Mouse (Mus musculus) liver, postnatal 0 days (tissue): ENCODE data around the gene Ppp1r27. TPM values are rescaled to one million over a fixed set of nuclear protein-coding genes. Genes with fewer than 3 reads are reported as not detected.

Source experiments
- ATAC-seq: fragments of 200-750 bp; cut with Nextera tagmentation; 2 replicates; pipeline ENCODE4 v1.8.0; 2017; ENCODE audit warnings: mild to moderate bottlenecking, moderate library complexity
- DNase-seq: peaks from one replicate; pipeline ENCODE4 v3.0.0-alpha.2; 2016
- H3K27ac ChIP-seq: fragments of 300-500 bp; sonication (generic); 2 replicates; pipeline ENCODE4 v1.5.1; 2014; ENCODE audit warnings: antibody characterized with exemption, moderate library complexity, mild to moderate bottlenecking, low read depth
- H3K27me3 ChIP-seq: fragments of 300-500 bp; sonication (generic); 2 replicates; pipeline ENCODE4 v1.6.1; 2014; ENCODE audit warnings: low read length, control low read depth, mixed read lengths; ENCODE audit not compliant: insufficient read depth
- H3K36me3 ChIP-seq: fragments of 300-500 bp; sonication (generic); replicated peaks from 2 replicates; pipeline ENCODE4 v1.6.1; 2014; ENCODE audit warnings: mild to moderate bottlenecking, control low read depth, low read length, moderate library complexity, mixed read lengths; ENCODE audit not compliant: insufficient read depth
- H3K4me1 ChIP-seq: fragments of 300-500 bp; sonication (generic); 2 replicates; pipeline ENCODE4 v1.6.1; 2014; ENCODE audit warnings: antibody characterized with exemption, mild to moderate bottlenecking, control low read depth; ENCODE audit not compliant: insufficient read depth
- H3K4me2 ChIP-seq: fragments of 300-500 bp; sonication (generic); 2 replicates; pipeline ENCODE4 v1.6.1; 2014; ENCODE audit warnings: low read depth, mild to moderate bottlenecking, low read length, moderate library complexity, mixed read lengths
- H3K4me3 ChIP-seq: fragments of 300-500 bp; sonication (generic); 2 replicates; pipeline ENCODE4 v1.5.1; 2014; ENCODE audit warnings: low read depth, low read length
- H3K9ac ChIP-seq: fragments of 300-500 bp; sonication (generic); replicated peaks from 2 replicates; pipeline ENCODE4 v1.6.1; 2014; ENCODE audit warnings: mild to moderate bottlenecking, moderate library complexity
- H3K9me3 ChIP-seq: fragments of 300-500 bp; sonication (generic); 2 replicates; pipeline ENCODE4 v1.6.1; 2016; ENCODE audit warnings: mild to moderate bottlenecking, control low read depth, low read length, mixed read lengths
- CTCF ChIP-seq: sonication (generic); IDR thresholded peaks from 2 replicates; pipeline ENCODE4 v1.5.1; 2016; ENCODE audit warnings: antibody characterized with exemption, low read depth
- EP300 ChIP-seq: IDR thresholded peaks from 2 replicates; pipeline ENCODE4 v1.6.1; 2016; ENCODE audit warnings: antibody characterized with exemption, low read depth, mild to moderate bottlenecking
- WGBS: fragments of 180-500 bp; shearing (Covaris S2); extraction: QIAGEN DNeasy Blood & Tissue Kit; methylation state at CpG from one replicate; pipeline ENCODE4 v1.1.7; 2014; ENCODE audit not compliant: insufficient replicate concordance; 5-methylcytosine and 5-hydroxymethylcytosine counted together
- polyA plus RNA-seq: library from polyadenylated mRNA; unstranded; fragments of >200 nt; fragmentation: Nextera tagmentation; extraction: Ambion mirVana; gene quantifications from 2 replicates; pipeline ENCODE4 v1.2.1, GENCODE M21; 2015

The Ppp1r27 gene
- polyA plus RNA-seq, 1 experiment from 2014 or later: 0.19 TPM

DNA sequence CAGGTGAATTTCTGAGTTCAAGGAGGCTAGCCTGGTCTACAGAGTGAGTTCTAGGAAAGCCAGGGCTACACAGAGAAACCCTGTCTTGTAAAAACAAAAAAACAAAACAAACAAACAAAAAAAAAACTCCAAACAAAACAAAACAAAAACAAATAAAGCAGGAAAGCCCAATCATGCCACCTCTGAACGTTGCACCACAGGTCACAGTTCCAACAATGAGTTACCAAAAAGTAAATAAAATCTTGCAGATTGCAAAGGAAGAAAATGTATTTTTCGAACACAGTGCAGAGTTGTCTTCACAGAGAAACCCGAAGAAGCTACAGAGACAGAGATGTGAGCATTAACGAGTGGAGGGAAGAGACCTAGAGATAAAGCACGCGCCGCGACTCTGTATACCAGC, 28.4 kb downstream of the Ppp1r27 start:
- H3K27me3 ChIP-seq: no peaks in the 10 kb centered on the region
- H3K4me1 ChIP-seq: peaks cover 18% of the 10 kb centered on the region
- WGBS: 74% methylated on average over 8 of the region's 8 CpGs
- H3K36me3 ChIP-seq: no peaks in the 10 kb centered on the region
- no peak overlapping the region for H3K4me3 ChIP-seq
- ATAC-seq (no peak), DNase-seq (no peak)
- H3K9me3 ChIP-seq: no peaks in the 10 kb centered on the region
- H3K4me2 ChIP-seq: no peak overlapping the region
- H3K27ac ChIP-seq: no peak overlapping the region
- no peak overlapping the region for H3K9ac ChIP-seq
- TF ChIP-seq EP300 (no peak), CTCF (no peak)

DNA sequence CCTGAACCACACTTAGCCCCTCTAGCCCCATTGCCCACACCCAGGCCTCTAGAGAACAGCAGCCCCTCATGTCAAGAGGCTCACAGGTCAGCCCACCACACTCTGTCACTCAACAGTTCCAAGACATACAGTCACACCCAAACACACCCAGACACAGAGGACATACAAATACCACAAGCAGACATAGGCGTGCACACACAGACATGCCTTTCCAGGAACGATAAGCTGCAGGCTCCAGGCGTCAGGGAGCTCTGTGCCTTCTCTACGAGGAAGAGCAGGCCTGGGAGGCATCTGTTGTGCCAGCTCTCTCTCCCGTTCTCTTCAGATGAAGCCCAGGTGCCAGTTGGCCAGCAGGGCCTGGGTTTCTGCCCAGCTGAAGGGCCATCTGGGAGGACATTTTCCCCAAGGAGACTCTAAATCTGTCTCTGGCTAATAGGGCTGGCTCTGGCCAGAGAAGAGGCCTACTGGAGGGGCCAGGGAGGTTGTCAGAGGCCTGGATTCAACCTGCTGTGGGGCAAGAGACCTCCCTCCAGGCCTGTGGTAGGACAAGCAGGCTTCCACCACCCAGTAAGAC, 29.9 kb downstream of the Ppp1r27 start:
- TF ChIP-seq CTCF (no peak), EP300 (no peak)
- no peak for DNase-seq
- H3K4me2 ChIP-seq: no peak overlapping the region
- no peaks in the 10 kb centered on the region for H3K9me3 ChIP-seq
- H3K4me3 ChIP-seq: no peak overlapping the region
- H3K36me3 ChIP-seq: no peaks in the 10 kb centered on the region
- peak; percentile 70 for ATAC-seq
- no peak overlapping the region for H3K9ac ChIP-seq
- H3K4me1 ChIP-seq: peaks cover 15% of the 10 kb centered on the region
- WGBS: 70% methylated on average over 5 of the region's 5 CpGs
- H3K27me3 ChIP-seq: no peaks in the 10 kb centered on the region
- H3K27ac ChIP-seq: peak overlapping the region; percentile 31; the same call in 1 of the 2 replicates

DNA sequence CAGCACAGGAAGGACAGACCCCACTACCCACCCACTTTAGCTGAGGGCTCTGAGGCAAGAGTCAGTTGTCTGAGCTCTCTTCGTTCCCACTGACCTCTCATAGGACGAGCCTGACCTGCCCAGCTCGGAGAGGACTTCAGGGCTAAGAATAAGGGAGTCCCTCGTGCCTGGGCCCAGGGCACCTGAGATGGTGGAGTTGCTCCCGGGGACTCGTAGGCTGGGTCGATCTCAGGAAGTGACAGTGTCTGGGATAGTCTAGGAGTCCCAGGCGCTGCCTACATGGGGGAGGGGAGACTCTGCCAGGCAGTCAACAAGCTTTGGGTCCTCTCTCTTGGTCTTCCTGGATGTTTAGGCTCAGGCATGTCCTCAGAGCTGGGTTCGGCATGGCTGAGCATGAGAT, 30.4 kb downstream of the Ppp1r27 start:
- TF ChIP-seq EP300: no peak
- TF ChIP-seq CTCF: no peak

DNA sequence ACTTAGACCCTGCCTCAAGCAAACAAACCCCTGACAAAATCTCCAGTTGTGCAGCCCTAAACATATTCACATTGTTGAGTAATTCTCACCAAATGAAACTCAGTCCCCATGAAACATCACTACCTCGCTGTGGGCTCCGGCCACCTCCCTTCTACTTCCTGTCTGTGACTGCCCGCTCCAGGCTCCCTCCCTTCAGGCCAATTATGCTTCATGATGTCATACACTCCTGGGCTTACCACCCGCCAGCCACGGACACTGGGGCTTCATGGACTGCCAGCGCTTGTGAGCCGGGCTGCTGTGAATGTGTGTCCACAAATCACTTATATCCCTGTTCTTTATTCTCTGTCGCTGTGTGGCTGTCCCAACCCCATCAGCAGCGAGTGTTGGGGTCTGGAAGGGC, 31.2 kb downstream of the Ppp1r27 start:
- H3K4me3 ChIP-seq: no peak overlapping the region
- peak overlapping the region; percentile 18; the same call in 1 of the 2 replicates for H3K9ac ChIP-seq
- H3K36me3 ChIP-seq: no peaks in the 10 kb centered on the region
- H3K4me1 ChIP-seq: peaks cover 18% of the 10 kb centered on the region
- TF ChIP-seq CTCF (no peak), EP300 (no peak)
- H3K27me3 ChIP-seq: no peaks in the 10 kb centered on the region
- WGBS: 44% methylated on average over 9 of the region's 9 CpGs
- H3K27ac ChIP-seq: peak overlapping the region; percentile 17
- ATAC-seq: peak; percentile 43
- no peak overlapping the region; the same call in 1 of the 2 replicates for H3K4me2 ChIP-seq
- H3K9me3 ChIP-seq: no peaks in the 10 kb centered on the region
- DNase-seq: peak; percentile 56

More for the DNA sequence above, 30.4 kb downstream of the Ppp1r27 start:
- H3K9ac ChIP-seq: no peak overlapping the region
- H3K27ac ChIP-seq: peak overlapping the region; percentile 17; the same call in 1 of the 2 replicates
- peaks cover 18% of the 10 kb centered on the region for H3K4me1 ChIP-seq
- ATAC-seq (no peak), DNase-seq (no peak)
- no peaks in the 10 kb centered on the region for H3K36me3 ChIP-seq
- no peak overlapping the region for H3K4me2 ChIP-seq
- no peaks in the 10 kb centered on the region for H3K9me3 ChIP-seq
- WGBS: 75% methylated on average over 9 of the region's 9 CpGs
- H3K4me3 ChIP-seq: no peak overlapping the region
- H3K27me3 ChIP-seq: no peaks in the 10 kb centered on the region

DNA sequence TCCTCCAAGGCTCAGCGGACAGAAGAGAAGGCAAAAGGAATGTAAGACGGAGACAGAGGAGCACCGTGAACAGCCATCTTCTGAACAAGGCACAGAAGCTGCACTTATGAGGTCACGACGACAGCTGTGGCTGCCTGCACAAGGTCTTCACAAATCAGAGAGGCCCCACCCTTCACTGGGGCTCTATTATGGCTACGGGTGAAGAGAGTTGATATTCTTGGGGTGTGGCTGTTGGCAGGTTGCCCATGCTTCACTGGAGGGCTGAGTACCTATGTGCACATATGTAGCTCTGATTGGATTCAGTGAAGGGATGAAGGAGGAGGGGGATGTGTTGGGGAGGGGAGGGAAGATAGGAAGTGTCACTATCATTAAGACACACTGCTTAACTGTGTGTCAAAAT, 32.4 kb downstream of the Ppp1r27 start:
- Histone ChIP-seq H3K9ac (peak overlapping the region; percentile 22), H3K36me3 (no peaks in the 10 kb centered on the region), H3K4me1 (peaks cover 18% of the 10 kb centered on the region), H3K27me3 (no peaks in the 10 kb centered on the region), H3K4me2 (peak overlapping the region; percentile 22; the same call in 1 of the 2 replicates), H3K4me3 (no peak overlapping the region), H3K27ac (peak overlapping the region; percentile 59), H3K9me3 (no peaks in the 10 kb centered on the region)
- WGBS: 45% methylated on average over 6 of the region's 6 CpGs
- ATAC-seq: peak; percentile 18
- peak; percentile 62 for DNase-seq
- no peak for TF ChIP-seq CTCF
- TF ChIP-seq EP300: no peak

DNA sequence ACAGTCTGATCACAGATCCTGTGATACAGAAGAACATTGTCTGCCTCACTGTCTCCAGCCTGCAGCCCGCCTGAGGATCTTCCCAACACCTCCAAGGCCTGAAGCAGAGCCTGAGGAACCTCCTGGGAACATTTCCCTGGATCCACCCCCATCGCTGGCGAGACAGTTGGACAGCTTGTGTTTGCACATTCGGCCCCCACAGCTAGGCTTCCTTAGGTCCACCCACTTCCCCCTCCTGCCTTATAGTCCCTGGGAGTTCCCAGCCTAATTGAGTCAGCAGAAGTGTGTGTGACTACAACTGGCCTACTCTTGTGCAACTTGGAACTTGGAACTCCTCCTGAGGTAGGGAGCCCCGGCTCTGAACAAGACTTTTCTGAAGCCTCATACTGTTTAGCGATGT, 32.9 kb downstream of the Ppp1r27 start:
- Histone ChIP-seq H3K4me1 (peaks cover 18% of the 10 kb centered on the region), H3K4me3 (no peak overlapping the region), H3K36me3 (no peaks in the 10 kb centered on the region), H3K4me2 (0 out of 2 replicates have a peak overlapping the region, but pooled peaks have one; percentile 22), H3K9ac (peak overlapping the region; percentile 22), H3K27ac (peak overlapping the region; percentile 59), H3K9me3 (no peaks in the 10 kb centered on the region), H3K27me3 (no peaks in the 10 kb centered on the region)
- 32% methylated on average over 6 of the region's 6 CpGs for WGBS
- ATAC-seq (peak; percentile 14; the same call in 1 of the 2 replicates), DNase-seq (no peak)
- TF ChIP-seq EP300: no peak
- no peak for TF ChIP-seq CTCF

DNA sequence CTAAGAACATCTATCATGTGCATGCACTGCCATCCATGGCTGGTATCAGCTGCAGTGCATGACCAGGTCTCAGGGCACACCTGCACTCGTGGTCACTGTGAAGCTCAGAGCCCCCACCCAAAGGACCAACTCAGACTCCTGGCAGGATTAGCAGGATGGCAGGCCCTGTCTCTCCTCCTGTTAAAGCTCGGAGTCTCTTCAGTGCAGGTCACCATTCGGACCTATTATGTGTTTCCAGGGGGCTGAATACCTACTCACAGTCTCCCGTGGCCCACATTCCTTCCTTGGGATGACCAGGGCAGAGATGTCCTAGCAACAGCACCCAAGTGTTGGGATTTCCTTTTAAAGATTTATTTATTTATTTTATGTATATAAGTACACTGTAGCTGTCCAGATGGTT, 33.8 kb downstream of the Ppp1r27 start:
- H3K9me3 ChIP-seq: no peaks in the 10 kb centered on the region
- H3K4me1 ChIP-seq: peaks cover 18% of the 10 kb centered on the region
- DNase-seq (no peak), ATAC-seq (no peak)
- 77% methylated on average over 4 of the region's 4 CpGs for WGBS
- no peak for TF ChIP-seq CTCF
- TF ChIP-seq EP300: no peak
- no peak overlapping the region for H3K4me2 ChIP-seq
- no peaks in the 10 kb centered on the region for H3K27me3 ChIP-seq
- H3K4me3 ChIP-seq: no peak overlapping the region
- no peaks in the 10 kb centered on the region for H3K36me3 ChIP-seq
- no peak overlapping the region for H3K9ac ChIP-seq
- H3K27ac ChIP-seq: no peak overlapping the region
